Mouse (Mus musculus): ENCODE results near the gene Ssb.

The Ssb gene

DNA sequence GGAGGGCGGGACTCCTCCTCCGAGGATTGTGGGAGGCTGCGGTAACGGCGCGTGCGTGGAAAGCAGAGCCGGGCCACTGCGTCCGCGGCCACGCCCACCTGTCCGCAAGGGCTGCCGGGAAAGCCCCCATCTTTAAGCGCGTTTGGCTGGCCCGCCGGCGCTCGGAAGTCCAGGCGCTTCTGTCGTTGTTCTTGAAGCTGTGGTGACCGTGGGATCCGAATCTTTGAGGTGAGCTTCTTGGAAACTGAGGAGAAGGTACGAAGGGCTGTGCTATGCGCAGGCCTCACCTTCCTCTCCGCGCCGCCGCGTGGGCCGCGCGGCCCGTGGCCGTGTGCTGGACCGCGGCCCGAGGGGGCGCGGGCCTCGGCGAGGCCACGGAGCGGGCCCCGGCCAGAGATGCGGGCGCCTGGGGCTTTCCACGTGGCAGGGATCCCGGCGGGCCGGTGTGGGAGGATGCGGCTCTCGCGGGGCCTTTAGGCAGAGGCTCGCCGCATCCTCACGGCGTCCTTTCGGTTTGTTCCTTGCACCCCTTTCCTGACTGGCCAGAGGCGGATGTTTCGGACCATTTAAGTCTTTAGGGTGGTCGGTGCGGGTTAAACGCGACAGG lies at the start of gene Ssb:
Gene Ssb (plus strand): TSS at position 78 of the 607 bp plus-strand sequence.
- peak; percentile 87 for DNase-seq (ENCODE audit: low read depth, low spot score)

GRCm38 (mm10) chr2:69816575-69816974 lies 44.8 kb upstream of the Ssb start:
- DNase-seq (ENCODE audit: low read depth, low spot score), result no peak

GRCm38 (mm10) chr2:69818350-69819085 lies 42.8 kb upstream of the Ssb start:
- DNase-seq (ENCODE audit: low read depth, low spot score), result no peak

DNA sequence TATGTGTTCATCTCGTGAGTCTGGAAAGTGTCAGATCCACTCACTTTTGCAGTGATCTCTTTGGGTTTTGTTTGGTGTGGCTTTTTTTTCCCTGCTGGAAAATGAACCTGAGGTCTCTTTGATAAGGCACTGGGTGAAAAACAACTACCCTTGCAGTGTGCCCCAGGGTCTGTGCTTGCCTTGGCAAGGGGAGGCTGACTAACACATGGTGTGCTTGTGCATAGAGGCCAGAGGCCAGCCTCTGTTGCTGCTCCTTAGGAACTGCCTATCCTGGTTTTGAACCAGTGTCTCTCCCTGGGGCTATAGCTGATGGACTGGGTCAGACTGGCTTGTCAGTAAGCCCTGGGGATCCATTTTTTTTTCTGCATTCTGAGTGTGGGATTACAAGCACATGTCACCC lies 41.2 kb upstream of the Ssb start:
- DNase-seq (ENCODE audit: low read depth, low spot score), result no peak

- peak; percentile 13 for DNase-seq (ENCODE audit: low read depth, low spot score)
Measured at GRCm38 (mm10) chr2:69821711-69822110, 39.7 kb upstream of the Ssb start, which contains the start of gene Klhl23. TSS of gene Klhl23 (plus strand) at chr2:69821944.

- DNase-seq (ENCODE audit: low read depth, low spot score), result peak; percentile 13
Measured at GRCm38 (mm10) chr2:69822361-69823128, 38.8 kb upstream of the Ssb start.

DNA sequence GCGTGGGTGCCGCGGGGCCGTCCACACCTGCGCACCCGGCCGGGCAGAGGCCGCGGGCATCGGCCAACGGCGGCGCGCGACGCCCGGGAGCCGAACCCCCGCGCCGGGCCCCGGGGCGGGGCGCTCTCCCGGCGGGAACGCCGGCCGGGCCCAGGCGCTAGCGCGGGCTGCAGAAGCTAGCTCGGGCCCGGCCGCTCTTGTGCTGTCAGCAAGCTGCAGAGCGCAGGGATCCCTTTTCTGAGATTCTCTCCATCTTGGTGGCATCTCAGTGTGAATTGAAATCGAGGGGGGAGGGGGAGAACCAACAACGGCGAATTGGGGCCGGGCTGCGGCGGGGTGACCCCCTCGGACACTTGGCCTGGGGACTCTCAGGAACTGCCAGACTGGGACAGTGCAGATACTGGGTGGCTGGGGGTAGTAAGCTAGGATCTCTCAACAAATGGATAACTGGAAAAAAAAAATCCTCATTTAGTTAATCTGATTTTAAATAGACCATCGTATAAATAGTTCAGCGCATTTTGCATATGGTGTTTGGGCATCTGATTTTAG lies 38.2 kb upstream of the Ssb start:
- DNase-seq (ENCODE audit: low read depth, low spot score), result no peak

- no peak for DNase-seq (ENCODE audit: low read depth, low spot score)
Measured at GRCm38 (mm10) chr2:69825898-69826297, 35.5 kb upstream of the Ssb start.

- DNase-seq (ENCODE audit: low read depth, low spot score), result no peak
Measured at GRCm38 (mm10) chr2:69826380-69826779, 35.0 kb upstream of the Ssb start.

- no peak for DNase-seq (ENCODE audit: low read depth, low spot score)
Measured at GRCm38 (mm10) chr2:69828031-69828430, 33.3 kb upstream of the Ssb start.

DNA sequence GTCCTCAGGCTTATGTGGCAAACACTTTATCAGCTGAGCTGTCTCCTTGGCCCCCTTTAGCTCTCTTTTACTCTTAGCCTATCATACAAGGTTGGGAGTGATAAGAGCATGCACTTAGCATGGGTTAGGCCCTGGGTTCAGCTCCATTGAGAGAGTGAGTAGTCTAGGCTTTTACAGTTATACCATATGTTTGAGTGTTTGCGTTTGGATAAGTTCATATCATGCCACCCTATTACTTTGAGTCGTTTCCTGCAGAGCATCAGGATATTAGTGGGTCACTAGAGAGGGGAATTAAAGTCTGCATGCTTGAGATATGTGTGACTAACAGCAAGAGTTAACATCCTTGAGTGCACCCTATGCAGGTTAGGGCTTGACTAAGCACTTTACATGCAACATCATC lies 31.7 kb upstream of the Ssb start:
- DNase-seq (ENCODE audit: low read depth, low spot score), result no peak

GRCm38 (mm10) chr2:69830116-69830515 lies 31.2 kb upstream of the Ssb start:
- no peak for DNase-seq (ENCODE audit: low read depth, low spot score)

GRCm38 (mm10) chr2:69837244-69837967 lies 24.0 kb upstream of the Ssb start:
- DNase-seq (ENCODE audit: low read depth, low spot score), result no peak

- DNase-seq (ENCODE audit: low read depth, low spot score), result no peak
Measured at GRCm38 (mm10) chr2:69837996-69838395, 23.4 kb upstream of the Ssb start.

GRCm38 (mm10) chr2:69838707-69839106 lies 22.7 kb upstream of the Ssb start:
- DNase-seq (ENCODE audit: low read depth, low spot score), result no peak

GRCm38 (mm10) chr2:69840261-69840660 lies 21.1 kb upstream of the Ssb start:
- no peak for DNase-seq (ENCODE audit: low read depth, low spot score)

DNA sequence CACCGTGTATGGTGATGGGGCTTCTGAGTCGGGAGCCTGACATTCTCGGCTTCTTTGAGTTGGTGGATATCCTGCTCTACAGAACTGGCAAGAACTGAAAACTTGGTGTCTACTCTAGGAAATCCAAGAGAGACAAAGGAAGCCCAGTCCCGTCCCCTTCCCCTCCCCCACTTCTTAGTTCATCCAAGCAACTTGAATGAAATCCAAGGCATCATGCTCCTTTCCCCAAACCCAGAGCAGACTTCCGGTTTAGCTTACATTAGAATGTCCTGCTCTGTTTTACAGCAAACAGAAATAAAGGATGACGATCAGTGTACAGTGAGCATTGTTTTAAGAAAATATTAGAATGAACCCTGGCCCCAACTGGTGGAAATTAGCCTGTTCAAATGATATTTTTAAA lies 12.1 kb upstream of the Ssb start:
- no peak for DNase-seq (ENCODE audit: low read depth, low spot score)

- no peak for DNase-seq (ENCODE audit: low read depth, low spot score)
Measured at GRCm38 (mm10) chr2:69851427-69852058, 9.8 kb upstream of the Ssb start.

DNA sequence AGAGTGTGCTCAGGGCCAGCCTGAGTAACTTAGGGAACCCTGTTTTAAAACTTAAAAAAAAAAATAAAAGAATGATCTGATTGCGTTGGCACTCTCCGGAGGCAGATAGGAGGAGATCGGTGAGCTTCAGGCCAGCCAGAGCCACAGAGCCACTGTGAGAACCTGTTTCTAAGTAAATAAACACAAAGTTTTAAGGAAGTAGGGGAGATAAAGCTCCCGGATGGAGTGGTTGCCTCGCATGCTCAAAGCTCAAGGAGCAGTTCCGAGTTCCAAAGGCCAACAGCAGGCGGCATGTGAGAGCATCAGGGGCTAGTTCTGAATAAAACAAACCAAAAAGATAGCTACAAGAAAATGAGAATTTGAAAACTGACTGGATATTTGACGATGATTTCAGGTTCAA lies 5.0 kb upstream of the Ssb start:
- no peak for DNase-seq (ENCODE audit: low read depth, low spot score)

DNA sequence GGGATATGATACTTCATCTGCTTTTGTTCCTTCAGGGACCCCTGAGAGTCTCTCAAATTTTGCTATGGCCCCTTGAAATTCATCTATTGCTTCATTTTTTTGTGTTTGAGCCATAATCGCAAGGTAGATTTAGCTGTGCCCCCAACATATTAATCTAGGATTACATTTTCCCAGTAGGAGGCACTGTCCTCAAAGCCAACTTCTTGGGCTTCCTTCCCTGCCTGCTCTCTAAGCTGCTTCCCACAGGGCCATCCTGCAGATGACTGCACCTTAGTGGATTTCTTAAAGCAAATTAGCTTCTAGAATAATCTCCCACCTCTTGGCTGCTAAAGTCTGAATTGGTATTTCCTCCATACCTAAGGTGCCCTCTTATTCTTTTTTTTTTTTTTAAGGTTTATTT lies 3.5 kb upstream of the Ssb start:
- DNase-seq (ENCODE audit: low read depth, low spot score), result no peak

DNA sequence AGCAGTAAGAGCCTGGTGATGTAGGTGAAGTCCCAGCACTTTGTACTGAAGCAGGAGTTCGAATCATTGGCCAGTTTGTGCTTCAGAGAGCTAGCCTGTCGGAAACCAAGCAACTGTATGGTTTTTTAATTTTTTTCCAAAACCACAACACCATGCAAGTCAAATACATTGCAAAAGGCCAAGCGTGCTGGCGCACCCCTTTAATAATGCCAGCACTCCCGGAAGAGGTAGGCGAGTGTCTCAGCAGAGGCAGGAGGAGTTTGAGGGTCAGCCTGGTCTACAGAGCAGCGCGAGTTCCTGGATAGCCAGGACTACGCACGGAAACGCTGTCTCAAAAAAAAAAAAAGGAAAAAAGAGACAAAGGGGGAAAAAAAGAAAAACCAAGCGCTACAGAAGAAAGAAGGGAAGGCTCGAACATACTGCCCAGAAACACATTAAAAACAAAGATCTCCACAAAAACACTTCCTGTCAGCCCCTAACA lies 350 bp upstream of the Ssb start:
- DNase-seq (ENCODE audit: low read depth, low spot score), result peak; percentile 10

Data from skeletal muscle tissue, adult 2 months (tissue).